In the genomic region with DNA sequence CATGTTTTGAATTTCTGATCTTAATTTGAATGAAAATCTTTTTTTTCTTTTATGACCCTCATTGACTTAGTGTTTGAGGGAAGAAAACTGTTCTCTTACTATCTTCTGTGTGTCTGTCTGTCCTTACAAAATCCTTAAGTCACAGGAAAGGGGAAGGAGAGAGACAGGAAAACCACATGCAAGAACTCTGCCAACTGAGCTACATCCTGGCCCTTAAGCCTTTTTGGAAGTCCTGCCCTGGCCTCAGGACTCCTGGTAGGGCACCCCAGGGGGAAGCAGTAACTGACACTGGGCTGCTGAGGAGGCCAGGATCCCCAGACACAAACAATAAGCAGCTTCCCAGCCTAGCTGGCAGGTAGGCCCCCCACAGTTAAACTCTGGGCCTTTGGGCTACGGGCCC, we compare ENCODE assay signal across 15 mouse cellular contexts. TPM values are rescaled to one million over a fixed set of nuclear protein-coding genes. Genes with fewer than 3 reads are reported as not detected.
"Had no signal": no experiment of that assay in that cellular context is flagged by ENCODE, and none has a peak within 500 bp of the region (broad histone marks: within the 10 kb centered on the region; RNA-seq: fewer than 3 reads in every experiment).

No protein-coding gene starts in this region.

- H3K27me3 ChIP-seq: limb, embryonic 13.5 days; liver, embryonic 15.5 days; neural tube, embryonic 12.5 days had no signal

- H3K36me3 ChIP-seq: limb, embryonic 13.5 days; liver, embryonic 15.5 days; midbrain, embryonic 10.5 days; neural tube, embryonic 12.5 days had no signal

- H3K9me3 ChIP-seq: limb, embryonic 13.5 days; liver, embryonic 15.5 days; midbrain, embryonic 10.5 days; neural tube, embryonic 12.5 days had no signal

- H3K4me3 ChIP-seq: limb, embryonic 13.5 days; liver, embryonic 15.5 days; midbrain, embryonic 10.5 days; neural tube, embryonic 12.5 days had no signal

- H3K9ac ChIP-seq: limb, embryonic 13.5 days; liver, embryonic 15.5 days; lung, embryonic 14.5 days; neural tube, embryonic 12.5 days had no signal

- H3K4me1 ChIP-seq: liver, embryonic 15.5 days; midbrain, embryonic 10.5 days; neural tube, embryonic 12.5 days had no signal

- DNase-seq: kidney, adult 18-20 months; kidney, postnatal 25 days; left cerebral cortex, postnatal 4 days; lung, embryonic 14.5 days; lung, postnatal 10 days; lung, postnatal 4 days; midbrain, embryonic 14.5 days; spleen, adult 18-20 months; thymus, postnatal 4 days had no signal

- H3K27ac ChIP-seq: limb, embryonic 13.5 days; liver, embryonic 15.5 days; midbrain, embryonic 10.5 days; neural tube, embryonic 12.5 days had no signal

- H3K4me2 ChIP-seq: limb, embryonic 13.5 days; liver, embryonic 15.5 days; lung, embryonic 14.5 days; neural tube, embryonic 12.5 days had no signal

RNA-seq across cellular contexts. Expression of a gene that starts 5.9 kb away (rescaled TPM):
- total RNA-seq: liver, adult 2 months; monocyte, adult 5-6 weeks had no signal
- polyA plus RNA-seq: liver, adult 2 months had no signal
